Mouse (Mus musculus) MEL (cell line): ENCODE data around the gene Ecel1. TPM values are rescaled to one million over a fixed set of nuclear protein-coding genes. Genes with fewer than 3 reads are reported as not detected.
A peak's percentile ranks its signal among the peaks of the same experiment; 100 is the strongest.

ENCODE experiments used
- DNase-seq: peaks from one replicate; pipeline ENCODE4 v3.0.0; 2011; ENCODE audit warnings: low read depth, low spot score
- H3K27ac ChIP-seq: 2 replicates; pipeline ENCODE4 v1.5.1; 2012; ENCODE audit warnings: low read depth, mild to moderate bottlenecking, control low read depth, low read length, moderate library complexity; ENCODE audit not compliant: control insufficient read depth
- H3K27me3 ChIP-seq, 2 experiments: fragments of 150-350 bp in 1 of 2; sonication (generic) in 1 of 2; 2 replicates each; pipeline ENCODE4 v1.6.1; 2012; ENCODE audit warnings: low read length in 2 of 2, mild to moderate bottlenecking in 2 of 2, improper control_type of control experiment in 1 of 2, moderate library complexity in 1 of 2; ENCODE audit not compliant: insufficient read depth in 2 of 2, control insufficient read depth in 1 of 2
- H3K36me3 ChIP-seq, 2 experiments: 2 replicates each; pipeline ENCODE4 v1.6.1; 2012 to 2014; ENCODE audit warnings: low read length in 2 of 2, improper control_type of control experiment in 1 of 2, inconsistent platforms in 1 of 2, mild to moderate bottlenecking in 1 of 2; ENCODE audit not compliant: insufficient read depth in 2 of 2, control insufficient read depth in 1 of 2
- H3K4me1 ChIP-seq, 2 experiments: fragments of 150-350 bp in 1 of 2; sonication (generic) in 1 of 2; 2 replicates each; pipeline ENCODE4 v1.6.1; 2012; ENCODE audit warnings: low read length in 2 of 2, improper control_type of control experiment in 1 of 2, mild to moderate bottlenecking in 1 of 2; ENCODE audit not compliant: insufficient read depth in 2 of 2, control insufficient read depth in 1 of 2
- H3K4me3 ChIP-seq, 2 experiments: fragments of 150-350 bp in 1 of 2; sonication (generic) in 1 of 2; 2 replicates each; pipeline ENCODE4 v1.5.1; 2012; ENCODE audit warnings: low read depth in 2 of 2, low read length in 2 of 2, mild to moderate bottlenecking in 2 of 2, moderate library complexity in 2 of 2, control low read depth in 1 of 2, improper control_type of control experiment in 1 of 2; ENCODE audit not compliant: control insufficient read depth in 1 of 2, insufficient read depth in 1 of 2
- H3K79me2 ChIP-seq: 2 replicates; pipeline ENCODE4 v1.6.1; 2012; ENCODE audit warnings: mild to moderate bottlenecking, low read length, moderate library complexity; ENCODE audit not compliant: control insufficient read depth, poor library complexity, insufficient read depth
- H3K9ac ChIP-seq: 2 replicates; pipeline ENCODE4 v1.6.1; 2012; ENCODE audit warnings: low read depth, mild to moderate bottlenecking, control low read depth, low read length, moderate library complexity; ENCODE audit not compliant: control insufficient read depth, poor library complexity, severe bottlenecking
- H3K9me3 ChIP-seq: fragments of 150-350 bp; sonication (generic); replicated peaks from 2 replicates; pipeline ENCODE4 v1.6.1; 2012; ENCODE audit warnings: mild to moderate bottlenecking, low read length, improper control_type of control experiment, moderate library complexity; ENCODE audit not compliant: insufficient read depth
- BHLHE40 ChIP-seq: IDR thresholded peaks from 2 replicates; pipeline ENCODE4 v1.6.1; 2012; ENCODE audit warnings: low read depth, mild to moderate bottlenecking, inconsistent platforms, low read length, improper control_type of control experiment, borderline replicate concordance
- CHD1 ChIP-seq: IDR thresholded peaks from 2 replicates; pipeline ENCODE4 v1.6.1; 2012; ENCODE audit warnings: low read depth, mild to moderate bottlenecking, inconsistent platforms, low read length, improper control_type of control experiment
- CHD2 ChIP-seq: IDR thresholded peaks from 2 replicates; pipeline ENCODE4 v1.6.1; 2011; ENCODE audit warnings: low read length, improper control_type of control experiment
- CTCF ChIP-seq, 3 experiments: IDR thresholded peaks in 2 of 3; conservative IDR thresholded peaks in 1 of 3; 2 replicates each; pipeline ENCODE4 v1.5.1; 2011 to 2012; ENCODE audit warnings: low read length in 3 of 3, low read depth in 2 of 3, mild to moderate bottlenecking in 2 of 3, improper control_type of control experiment in 1 of 3, inconsistent platforms in 1 of 3, mixed read lengths in 1 of 3, moderate library complexity in 1 of 3; ENCODE audit not compliant: control insufficient read depth in 1 of 3, insufficient read depth in 1 of 3, poor library complexity in 1 of 3, severe bottlenecking in 1 of 3
- E2F4 ChIP-seq: IDR thresholded peaks from 2 replicates; pipeline ENCODE4 v1.6.1; 2011; ENCODE audit warnings: low read depth, low read length, improper control_type of control experiment, borderline replicate concordance
- ELF1 ChIP-seq: IDR thresholded peaks from 2 replicates; pipeline ENCODE4 v1.6.1; 2014; ENCODE audit warnings: low read depth, mild to moderate bottlenecking, inconsistent platforms, low read length, improper control_type of control experiment, moderate library complexity
- EP300 ChIP-seq, 2 experiments: IDR thresholded peaks; 2 replicates each; pipeline ENCODE4 v1.6.1; 2011; ENCODE audit warnings: improper control_type of control experiment in 2 of 2, low read length in 2 of 2, low read depth in 1 of 2, mild to moderate bottlenecking in 1 of 2
- ETS1 ChIP-seq: IDR thresholded peaks from 2 replicates; pipeline ENCODE4 v1.6.1; 2012; ENCODE audit warnings: low read depth, mild to moderate bottlenecking, inconsistent platforms, low read length, improper control_type of control experiment, moderate library complexity
- GABPA ChIP-seq: IDR thresholded peaks from 2 replicates; pipeline ENCODE4 v1.6.1; 2012; ENCODE audit warnings: low read depth, mild to moderate bottlenecking, inconsistent platforms, low read length, improper control_type of control experiment, moderate library complexity
- GATA1 ChIP-seq: IDR thresholded peaks from 2 replicates; pipeline ENCODE4 v1.6.1; 2011; ENCODE audit warnings: low read depth, low read length, improper control_type of control experiment
- HCFC1 ChIP-seq: IDR thresholded peaks from 2 replicates; pipeline ENCODE4 v1.6.1; 2012; ENCODE audit warnings: low read depth, mild to moderate bottlenecking, inconsistent platforms, low read length, improper control_type of control experiment, moderate library complexity
- JUND ChIP-seq: IDR thresholded peaks from 2 replicates; pipeline ENCODE4 v1.6.1; 2011; ENCODE audit warnings: low read depth, mild to moderate bottlenecking, improper control_type of control experiment, low read length
- KAT2A ChIP-seq: conservative IDR thresholded peaks from 2 replicates; pipeline ENCODE4 v1.6.1; 2012; ENCODE audit warnings: low read depth, low read length, improper control_type of control experiment, inconsistent platforms
- MAFK ChIP-seq: IDR thresholded peaks from 2 replicates; pipeline ENCODE4 v1.6.1; 2011; ENCODE audit warnings: low read depth, mild to moderate bottlenecking, low read length, improper control_type of control experiment, borderline replicate concordance
- MAX ChIP-seq: IDR thresholded peaks from 2 replicates; pipeline ENCODE4 v1.6.1; 2011; ENCODE audit warnings: low read length, improper control_type of control experiment
- MAZ ChIP-seq: IDR thresholded peaks from 2 replicates; pipeline ENCODE4 v1.6.1; 2012; ENCODE audit warnings: low read depth, mild to moderate bottlenecking, inconsistent platforms, low read length, improper control_type of control experiment
- MEF2A ChIP-seq: IDR thresholded peaks from 2 replicates; pipeline ENCODE4 v1.6.1; 2014; ENCODE audit warnings: low read depth, mild to moderate bottlenecking, inconsistent platforms, low read length, improper control_type of control experiment; ENCODE audit not compliant: poor library complexity, insufficient replicate concordance, severe bottlenecking; ENCODE audit errors: extremely low read depth
- MXI1 ChIP-seq: IDR thresholded peaks from 2 replicates; pipeline ENCODE4 v1.6.1; 2011; ENCODE audit warnings: mild to moderate bottlenecking, low read depth, low read length, improper control_type of control experiment
- MYB ChIP-seq: IDR thresholded peaks from 2 replicates; pipeline ENCODE4 v1.6.1; 2011; ENCODE audit warnings: mild to moderate bottlenecking, low read depth, low read length, improper control_type of control experiment
- MYC ChIP-seq: IDR thresholded peaks from 2 replicates; pipeline ENCODE4 v1.6.1; 2011; ENCODE audit warnings: low read depth, mild to moderate bottlenecking, low read length, improper control_type of control experiment, moderate library complexity
- NELFE ChIP-seq: IDR thresholded peaks from 2 replicates; pipeline ENCODE4 v1.6.1; 2011; ENCODE audit warnings: low read depth, low read length, improper control_type of control experiment
- NRF1 ChIP-seq: IDR thresholded peaks from 2 replicates; pipeline ENCODE4 v1.6.1; 2014; ENCODE audit warnings: low read depth, mild to moderate bottlenecking, inconsistent platforms, low read length, improper control_type of control experiment, moderate library complexity; ENCODE audit not compliant: poor library complexity, insufficient read depth, severe bottlenecking
- POLR2A ChIP-seq, 2 experiments: IDR thresholded peaks; 2 replicates each; pipeline ENCODE4 v1.6.1; 2011 to 2012; ENCODE audit warnings: low read length in 2 of 2, mild to moderate bottlenecking in 2 of 2, control low read depth in 1 of 2, improper control_type of control experiment in 1 of 2, low read depth in 1 of 2, moderate library complexity in 1 of 2; ENCODE audit not compliant: control insufficient read depth in 1 of 2, insufficient read depth in 1 of 2, poor library complexity in 1 of 2
- POLR2AphosphoS2 ChIP-seq: IDR thresholded peaks from 2 replicates; pipeline ENCODE4 v1.6.1; 2011; ENCODE audit warnings: low read length, improper control_type of control experiment
- POLR2AphosphoS5 ChIP-seq: IDR thresholded peaks from 2 replicates; pipeline ENCODE4 v1.6.1; 2012; ENCODE audit warnings: low read depth, borderline replicate concordance, mild to moderate bottlenecking, inconsistent platforms, low read length, moderate library complexity, mixed read lengths
- RAD21 ChIP-seq: IDR thresholded peaks from 2 replicates; pipeline ENCODE4 v1.6.1; 2011; ENCODE audit warnings: mild to moderate bottlenecking, low read depth, low read length, improper control_type of control experiment
- RCOR1 ChIP-seq: IDR thresholded peaks from 2 replicates; pipeline ENCODE4 v1.6.1; 2012; ENCODE audit warnings: low read depth, mild to moderate bottlenecking, inconsistent platforms, low read length, improper control_type of control experiment
- SMC3 ChIP-seq: IDR thresholded peaks from 2 replicates; pipeline ENCODE4 v1.6.1; 2011; ENCODE audit warnings: low read depth, low read length, improper control_type of control experiment
- TAL1 ChIP-seq: IDR thresholded peaks from 2 replicates; pipeline ENCODE4 v1.6.1; 2012; ENCODE audit warnings: mild to moderate bottlenecking, inconsistent platforms, low read length, moderate library complexity, mixed read lengths
- TBP ChIP-seq: IDR thresholded peaks from 2 replicates; pipeline ENCODE4 v1.8.0; 2011; ENCODE audit warnings: low read depth, low read length, improper control_type of control experiment
- TCF12 ChIP-seq: IDR thresholded peaks from 2 replicates; pipeline ENCODE4 v1.6.1; 2014; ENCODE audit warnings: low read depth, mild to moderate bottlenecking, inconsistent platforms, low read length, improper control_type of control experiment, moderate library complexity
- UBTF ChIP-seq: IDR thresholded peaks from 2 replicates; pipeline ENCODE4 v1.6.1; 2012; ENCODE audit warnings: low read depth, mild to moderate bottlenecking, inconsistent platforms, low read length, improper control_type of control experiment, moderate library complexity, borderline replicate concordance; ENCODE audit not compliant: insufficient read depth
- USF1 ChIP-seq: IDR thresholded peaks from 2 replicates; pipeline ENCODE4 v1.6.1; 2014; ENCODE audit warnings: low read depth, mild to moderate bottlenecking, inconsistent platforms, low read length, improper control_type of control experiment, moderate library complexity
- USF2 ChIP-seq, 2 experiments: IDR thresholded peaks; 2 replicates each; pipeline ENCODE4 v1.6.1; 2011 to 2012; ENCODE audit warnings: improper control_type of control experiment in 2 of 2, low read length in 2 of 2, borderline replicate concordance in 1 of 2, inconsistent platforms in 1 of 2, low read depth in 1 of 2, mild to moderate bottlenecking in 1 of 2; ENCODE audit not compliant: insufficient read depth in 1 of 2
- ZC3H11A ChIP-seq: IDR thresholded peaks from 2 replicates; pipeline ENCODE4 v1.6.1; 2012; ENCODE audit warnings: low read depth, mild to moderate bottlenecking, inconsistent platforms, low read length, improper control_type of control experiment
- ZKSCAN1 ChIP-seq: IDR thresholded peaks from 2 replicates; pipeline ENCODE4 v1.6.1; 2012; ENCODE audit warnings: low read depth, mild to moderate bottlenecking, inconsistent platforms, low read length, improper control_type of control experiment, moderate library complexity
- ZMIZ1 ChIP-seq: IDR thresholded peaks from 2 replicates; pipeline ENCODE4 v1.6.1; 2012; ENCODE audit warnings: low read depth, mild to moderate bottlenecking, inconsistent platforms, low read length, improper control_type of control experiment, moderate library complexity
- ZNF384 ChIP-seq: IDR thresholded peaks from 2 replicates; pipeline ENCODE4 v1.6.1; 2012; ENCODE audit warnings: low read depth, mild to moderate bottlenecking, inconsistent platforms, low read length, improper control_type of control experiment
- polyA plus RNA-seq, 2 experiments: library from polyadenylated mRNA; stranded (reverse) in 1 of 2; unstranded in 1 of 2; fragments of >175 nt in 1 of 2; fragments of >200 nt in 1 of 2; gene quantifications; 2 replicates each; pipeline versions ENCODE4 v1.2.1 to v1.2.4; 2012; ENCODE audit warnings: low replicate concordance in 2 of 2, low read depth in 1 of 2; ENCODE audit not compliant: insufficient read length in 2 of 2, insufficient read depth in 1 of 2, missing spikeins in 1 of 2
- total RNA-seq: library from RNA; depleted of rRNA; stranded (reverse); fragments of 300-350 nt; gene quantifications from 2 replicates; pipeline ENCODE4 v1.2.3, GENCODE M21; 2012

Gene Ecel1
- total and polyA plus RNA-seq, 3 experiments: 0.73 to 4.8 TPM; not detected in 1

DNA sequence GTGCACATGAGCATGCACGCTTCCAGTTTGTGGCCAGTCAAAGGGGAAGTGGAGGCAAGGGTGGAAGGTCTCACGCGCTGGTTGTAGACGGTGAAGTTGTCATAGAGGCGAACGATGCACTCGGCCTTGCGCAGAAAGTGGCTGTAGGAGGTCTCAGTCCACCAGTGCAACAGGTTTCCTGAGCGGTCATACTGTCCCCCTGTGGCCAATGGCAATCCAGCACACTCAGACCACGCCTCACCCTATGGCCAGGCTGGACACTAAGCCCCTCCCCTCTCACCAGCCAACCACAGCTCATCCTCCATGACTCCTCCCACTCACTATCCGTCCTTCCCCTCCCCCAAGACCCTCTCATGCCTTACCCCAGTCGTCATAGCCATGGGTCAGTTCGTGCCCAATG is 6.9 kb downstream of the Ecel1 start:
- H3K4me3 ChIP-seq: peak overlapping the region; percentile 52 to 76
- H3K36me3 ChIP-seq: no peaks in the 10 kb centered on the region
- H3K79me2 ChIP-seq: no peaks in the 10 kb centered on the region
- no peaks in the 10 kb centered on the region for H3K9me3 ChIP-seq
- peak overlapping the region; percentile 50 for H3K9ac ChIP-seq
- no peak overlapping the region for H3K27ac ChIP-seq
- 0 out of 4 replicates have a peak, but pooled peaks cover 0 to 6% of the 10 kb centered on the region in 2 experiments for H3K4me1 ChIP-seq
- DNase-seq: peak; percentile 83
- no peaks in the 10 kb centered on the region for H3K27me3 ChIP-seq
- TF ChIP-seq POLR2AphosphoS5 (no peak), MAX (0 out of 2 replicates have a peak, but pooled peaks have one; percentile 18), KAT2A (no peak), CHD2 (no peak), CHD1 (no peak), MAFK (no peak), MEF2A (no peak), HCFC1 (no peak), E2F4 (no peak), EP300 (IDR thresholded peaks at IDR 0.05; ENCODE audit: low read depth in 1 of 2, low read length in 2 of 2) (no peak), RCOR1 (no peak), ZMIZ1 (no peak), USF2 (IDR thresholded peaks at IDR 0.05; ENCODE audit: borderline replicate concordance in 1 of 2, insufficient read depth in 1 of 2, low read depth in 1 of 2, low read length in 2 of 2) (no peak), ZC3H11A (no peak), POLR2AphosphoS2 (peak; percentile 35; the same call in 1 of the 2 replicates), GATA1 (no peak), RAD21 (no peak), NRF1 (peak; percentile 27; the same call in 1 of the 2 replicates), ZKSCAN1 (no peak), ETS1 (no peak), SMC3 (no peak), ZNF384 (no peak), MAZ (no peak), TBP (no peak), CTCF (IDR thresholded peaks at IDR 0.05 in 2 of 3, conservative IDR thresholded peaks at IDR 0.05 in 1 of 3; ENCODE audit: control insufficient read depth in 1 of 3, insufficient read depth in 1 of 3, low read depth in 2 of 3, low read length in 3 of 3, poor library complexity in 1 of 3, severe bottlenecking in 1 of 3) (no peak), ELF1 (0 out of 2 replicates have a peak, but pooled peaks have one; percentile 21), MYB (no peak), POLR2A (IDR thresholded peaks at IDR 0.05; ENCODE audit: control insufficient read depth in 1 of 2, insufficient read depth in 1 of 2, low read depth in 1 of 2, low read length in 2 of 2, poor library complexity in 1 of 2) (peak; percentile 44 to 70; a peak in 3 of 4 replicates), JUND (no peak), MYC (0 out of 2 replicates have a peak, but pooled peaks have one; percentile 13), TCF12 (no peak), BHLHE40 (no peak), USF1 (no peak), TAL1 (no peak), NELFE (peak; percentile 65), MXI1 (0 out of 2 replicates have a peak, but pooled peaks have one; percentile 38), GABPA (no peak), UBTF (no peak)
